Mouse (Mus musculus) CD8-positive naive resting alpha-beta T cell, adult 2 months (primary cell): ENCODE measurements around the gene Banp.

ENCODE experiments used
- DNase-seq, 2 experiments: peaks; one replicate each; pipeline ENCODE4 v3.0.0; 2022; ENCODE audit warnings: low read depth in 2 of 2, low spot score in 2 of 2

Banp gene

GRCm38 (mm10) chr8:121949941-121950748 lies 595 bp downstream of the Banp start:
- peak; percentile 98 to 99 for DNase-seq

GRCm38 (mm10) chr8:121950749-121951655 lies 1.5 kb downstream of the Banp start:
- DNase-seq = peak; percentile 43 to 44

GRCm38 (mm10) chr8:121951656-121952009 lies 2.1 kb downstream of the Banp start:
- no peak for DNase-seq

- no peak for DNase-seq
These were observed 2.6 kb downstream of the Banp start for GRCm38 (mm10) chr8:121952122-121952521.

GRCm38 (mm10) chr8:121952800-121953199 lies 3.2 kb downstream of the Banp start:
- DNase-seq = no peak

GRCm38 (mm10) chr8:121953821-121954545 lies 4.4 kb downstream of the Banp start:
- no peak for DNase-seq

- DNase-seq = no peak
These were observed 5.5 kb downstream of the Banp start for GRCm38 (mm10) chr8:121954981-121955555.

GRCm38 (mm10) chr8:121955825-121956500 lies 6.4 kb downstream of the Banp start:
- no peak for DNase-seq

GRCm38 (mm10) chr8:121958395-121958794 lies 8.8 kb downstream of the Banp start:
- no peak for DNase-seq

- no peak for DNase-seq
These were observed 13.3 kb downstream of the Banp start for GRCm38 (mm10) chr8:121962892-121963291.

- no peak for DNase-seq
These were observed 15.4 kb downstream of the Banp start for GRCm38 (mm10) chr8:121964716-121965512.

- no peak for DNase-seq
These were observed 16.6 kb downstream of the Banp start for GRCm38 (mm10) chr8:121966110-121966509.

GRCm38 (mm10) chr8:121966714-121967448 lies 17.3 kb downstream of the Banp start:
- DNase-seq = no peak

GRCm38 (mm10) chr8:121967977-121968376 lies 18.4 kb downstream of the Banp start:
- DNase-seq = no peak

- DNase-seq = no peak
These were observed 19.0 kb downstream of the Banp start for GRCm38 (mm10) chr8:121968542-121968941.

- no peak for DNase-seq
These were observed 20.7 kb downstream of the Banp start for GRCm38 (mm10) chr8:121970225-121970624.

GRCm38 (mm10) chr8:121971488-121972058 lies 22.0 kb downstream of the Banp start:
- DNase-seq = no peak

GRCm38 (mm10) chr8:121973906-121974305 lies 24.4 kb downstream of the Banp start:
- no peak for DNase-seq
